15 mouse cellular contexts compared by ENCODE assay signal in genomic region chr5:30855674-30856073, GRCm38 (mm10). TPM values are rescaled to one million over a fixed set of nuclear protein-coding genes. Genes with fewer than 3 reads are reported as not detected.
DNase-seq lines count a peak whose midpoint lies in the region; ATAC-seq and TF ChIP-seq lines count a peak whose summit lies in the region.
"Had no signal": no experiment of that assay in that cellular context is flagged by ENCODE, and none has a peak within 500 bp of the region (broad histone marks: within the 10 kb centered on the region; RNA-seq: fewer than 3 reads in every experiment).

No protein-coding gene starts in this region.

- no peak overlapping the region for H3K9ac ChIP-seq in midbrain, postnatal 0 days (replicated peaks; ENCODE audit: low read length, poor library complexity, severe bottlenecking)
- H3K9ac ChIP-seq in midbrain, embryonic 15.5 days: no peak overlapping the region
- H3K9ac ChIP-seq in neural tube, embryonic 15.5 days (replicated peaks): no peak overlapping the region
- H3K9ac ChIP-seq: forebrain, embryonic 13.5 days; heart, embryonic 15.5 days; hindbrain, embryonic 14.5 days; limb, embryonic 12.5 days had no signal

- no peak for TF ChIP-seq POLR2A in brain, embryonic 14.5 days (IDR thresholded peaks at IDR 0.05; ENCODE audit: borderline replicate concordance, extremely low read depth, insufficient read depth, insufficient read length, poor library complexity, severe bottlenecking)

- no peaks in the 10 kb centered on the region for H3K9me3 ChIP-seq in midbrain, postnatal 0 days (ENCODE audit: low read length)
- no peaks in the 10 kb centered on the region for H3K9me3 ChIP-seq in midbrain, embryonic 15.5 days
- no peaks in the 10 kb centered on the region for H3K9me3 ChIP-seq in neural tube, embryonic 15.5 days (replicated peaks)
- H3K9me3 ChIP-seq: forebrain, embryonic 13.5 days; heart, embryonic 15.5 days; limb, embryonic 12.5 days had no signal

- H3K4me3 ChIP-seq in gastrocnemius, adult 2 months: no peak overlapping the region
- H3K4me3 ChIP-seq in midbrain, postnatal 0 days (ENCODE audit: low read depth, low read length): no peak overlapping the region
- no peak overlapping the region for H3K4me3 ChIP-seq in midbrain, embryonic 15.5 days
- no peak overlapping the region for H3K4me3 ChIP-seq in neural tube, embryonic 15.5 days (replicated peaks)
- H3K4me3 ChIP-seq: forebrain, embryonic 13.5 days; heart, embryonic 15.5 days; limb, embryonic 12.5 days had no signal

- H3K36me3 ChIP-seq in midbrain, postnatal 0 days (ENCODE audit: insufficient read depth, low read length): 0 out of 2 replicates have a peak, but pooled peaks cover 3% of the 10 kb centered on the region
- H3K36me3 ChIP-seq in midbrain, embryonic 15.5 days (replicated peaks): no peaks in the 10 kb centered on the region
- no peaks in the 10 kb centered on the region for H3K36me3 ChIP-seq in neural tube, embryonic 15.5 days
- H3K36me3 ChIP-seq: heart, embryonic 15.5 days; limb, embryonic 12.5 days had no signal

- no peak overlapping the region for H3K4me2 ChIP-seq in midbrain, postnatal 0 days (ENCODE audit: low read depth, low read length, poor library complexity, severe bottlenecking)
- H3K4me2 ChIP-seq in midbrain, embryonic 15.5 days: no peak overlapping the region
- no peak overlapping the region for H3K4me2 ChIP-seq in neural tube, embryonic 15.5 days
- H3K4me2 ChIP-seq: forebrain, embryonic 13.5 days; heart, embryonic 15.5 days; hindbrain, embryonic 14.5 days; limb, embryonic 12.5 days had no signal

- no peak for ATAC-seq in midbrain, postnatal 0 days (ENCODE audit: low FRiP score)
- no peak for ATAC-seq in midbrain, embryonic 15.5 days (replicated peaks)
- 0 out of 2 replicates have a peak, but pooled peaks have one; percentile 37 for ATAC-seq in megakaryocyte progenitor cell, adult 5-6 weeks (replicated peaks; ENCODE audit: poor library complexity)
- no peak for ATAC-seq in neural tube, embryonic 15.5 days (ENCODE audit: low FRiP score)
- ATAC-seq: forebrain, embryonic 13.5 days had no signal

- DNase-seq in gastrocnemius, adult 2 months: no peak
- no peak for DNase-seq in gastrocnemius, postnatal 36 days
- DNase-seq in midbrain, postnatal 0 days (ENCODE audit: low spot score): no peak
- DNase-seq in brain, embryonic 14.5 days (ENCODE audit: low read depth): no peak
- no peak for DNase-seq in cerebellum, postnatal 25 days
- DNase-seq: cerebellum, adult 9-10 months; gastrocnemius, postnatal 25 days; spleen, adult 18-20 months had no signal

- 60% methylated on average over 3 of the region's 3 CpGs for WGBS in midbrain, postnatal 0 days
- WGBS in midbrain, embryonic 15.5 days: 80% methylated on average over 3 of the region's 3 CpGs
- WGBS in neural tube, embryonic 15.5 days: 58% methylated on average over 3 of the region's 3 CpGs

- no peak overlapping the region for H3K27ac ChIP-seq in gastrocnemius, adult 2 months
- H3K27ac ChIP-seq in midbrain, postnatal 0 days (ENCODE audit: low read depth, low read length): no peak overlapping the region
- H3K27ac ChIP-seq in midbrain, embryonic 15.5 days: no peak overlapping the region
- H3K27ac ChIP-seq in neural tube, embryonic 15.5 days (replicated peaks): no peak overlapping the region
- H3K27ac ChIP-seq: forebrain, embryonic 13.5 days; heart, embryonic 15.5 days; hindbrain, embryonic 14.5 days; limb, embryonic 12.5 days had no signal

- intact Hi-C loops in gastrocnemius, adult 2 months (cut with DNase I): loop anchor here (2.0 kb wide), 1 partner anchor 49 kb away; no protein-coding TSS in a partner anchor
- intact Hi-C loops in gastrocnemius, postnatal 36 days (cut with DNase I): loop anchor here (1.0 kb wide), 1 partner anchor 49 kb away; no protein-coding TSS in a partner anchor

- H3K4me1 ChIP-seq in midbrain, postnatal 0 days (ENCODE audit: insufficient read depth, low read length): no peaks in the 10 kb centered on the region
- H3K4me1 ChIP-seq in midbrain, embryonic 15.5 days: no peaks in the 10 kb centered on the region
- peaks cover 13% of the 10 kb centered on the region for H3K4me1 ChIP-seq in neural tube, embryonic 15.5 days
- H3K4me1 ChIP-seq: limb, embryonic 12.5 days had no signal

- H3K27me3 ChIP-seq in midbrain, postnatal 0 days (ENCODE audit: insufficient read depth, low read length): no peaks in the 10 kb centered on the region
- no peaks in the 10 kb centered on the region for H3K27me3 ChIP-seq in midbrain, embryonic 15.5 days (replicated peaks)
- H3K27me3 ChIP-seq in neural tube, embryonic 15.5 days (replicated peaks): no peaks in the 10 kb centered on the region
- H3K27me3 ChIP-seq: forebrain, embryonic 13.5 days; heart, embryonic 15.5 days; limb, embryonic 12.5 days had no signal

- TF ChIP-seq CTCF in gastrocnemius, adult 2 months (IDR thresholded peaks at IDR 0.05): peak; percentile 41; the same call in 1 of the 2 replicates
- TF ChIP-seq CTCF in midbrain, postnatal 0 days (IDR thresholded peaks at IDR 0.05): peak; percentile 30; the same call in 1 of the 2 replicates
- TF ChIP-seq CTCF in brain, embryonic 14.5 days (IDR thresholded peaks at IDR 0.05; ENCODE audit: borderline replicate concordance, extremely low read depth, insufficient read depth, insufficient read length): peak; percentile 2; the same call in 1 of the 2 replicates

RNA-seq across cellular contexts. Expression of gene Tmem214, which starts 12.1 kb away (rescaled TPM):
- 10 to 100 TPM; 28.8 to 31.2 TPM for total RNA-seq in gastrocnemius, adult 2 months (2021)
- 10 to 100 TPM; 25.0 to 31.5 TPM for total RNA-seq in gastrocnemius, postnatal 36 days (2021)
- total RNA-seq in midbrain, postnatal 0 days (2014; rRNA removed): 77.5 and 78.3 TPM in 2 replicates
- 64.5 and 64.6 TPM in 2 replicates for polyA plus RNA-seq in midbrain, postnatal 0 days (2015; fragmentation: Nextera tagmentation; extraction: Ambion mirVana)
- polyA plus RNA-seq in midbrain, embryonic 15.5 days (2015; fragmentation: Nextera tagmentation; extraction: Ambion mirVana): 68.8 and 72.7 TPM in 2 replicates
- 82.3 and 88.6 TPM in 2 replicates for polyA plus RNA-seq in brain, embryonic 14.5 days (2012; rRNA removed)
- total RNA-seq in megakaryocyte progenitor cell, adult 5-6 weeks (2015): 18.2 and 23.9 TPM in 2 replicates
- total RNA-seq in megakaryocyte progenitor cell, adult 5-6 weeks (2017): 20.9 and 38.4 TPM in 2 replicates
- polyA plus RNA-seq in neural tube, embryonic 15.5 days (2015; fragmentation: Nextera tagmentation; extraction: Ambion mirVana): 69.9 and 71.2 TPM in 2 replicates

RNA-seq across cellular contexts. Expression of gene Agbl5, which starts 32.8 kb away (rescaled TPM):
- total RNA-seq in gastrocnemius, adult 2 months (2021): 1 to 10 TPM; 1.6 to 2.3 TPM
- total RNA-seq in gastrocnemius, postnatal 36 days (2021): 1 to 10 TPM; 1.6 to 3.0 TPM
- 50.7 and 73.4 TPM in 2 replicates for total RNA-seq in midbrain, postnatal 0 days (2014; rRNA removed)
- 19.1 and 22.3 TPM in 2 replicates for polyA plus RNA-seq in midbrain, postnatal 0 days (2015; fragmentation: Nextera tagmentation; extraction: Ambion mirVana)
- polyA plus RNA-seq in midbrain, embryonic 15.5 days (2015; fragmentation: Nextera tagmentation; extraction: Ambion mirVana): 25.2 and 32.3 TPM in 2 replicates
- polyA plus RNA-seq in brain, embryonic 14.5 days (2012; rRNA removed): 70.9 and 72.1 TPM in 2 replicates
- 12.4 and 13.8 TPM in 2 replicates for total RNA-seq in megakaryocyte progenitor cell, adult 5-6 weeks (2015)
- 7.7 and 8.4 TPM in 2 replicates for total RNA-seq in megakaryocyte progenitor cell, adult 5-6 weeks (2017)
- polyA plus RNA-seq in neural tube, embryonic 15.5 days (2015; fragmentation: Nextera tagmentation; extraction: Ambion mirVana): 18.9 and 21.1 TPM in 2 replicates

RNA-seq across cellular contexts. Expression of gene Mapre3, which starts 41.2 kb away (rescaled TPM):
- 10 to 100 TPM; 72.0 to 90.4 TPM for total RNA-seq in gastrocnemius, adult 2 months (2021)
- 10 to 100 TPM; 63.1 to 68.1 TPM for total RNA-seq in gastrocnemius, postnatal 36 days (2021)
- 105 and 112 TPM in 2 replicates for total RNA-seq in midbrain, postnatal 0 days (2014; rRNA removed)
- 172 and 175 TPM in 2 replicates for polyA plus RNA-seq in midbrain, postnatal 0 days (2015; fragmentation: Nextera tagmentation; extraction: Ambion mirVana)
- 164 and 166 TPM in 2 replicates for polyA plus RNA-seq in midbrain, embryonic 15.5 days (2015; fragmentation: Nextera tagmentation; extraction: Ambion mirVana)
- polyA plus RNA-seq in brain, embryonic 14.5 days (2012; rRNA removed): 163 and 172 TPM in 2 replicates
- 0.27 TPM in 1 of 2 replicates, not detected in the other for total RNA-seq in megakaryocyte progenitor cell, adult 5-6 weeks (2015)
- total RNA-seq in megakaryocyte progenitor cell, adult 5-6 weeks (2017): not detected in 2 replicates
- 135 and 164 TPM in 2 replicates for polyA plus RNA-seq in neural tube, embryonic 15.5 days (2015; fragmentation: Nextera tagmentation; extraction: Ambion mirVana)

RNA-seq across cellular contexts. Expression of gene Ost4, which starts 51.9 kb away (rescaled TPM):
- 100 to 1,000 TPM; 103 to 121 TPM for total RNA-seq in gastrocnemius, adult 2 months (2021)
- total RNA-seq in gastrocnemius, postnatal 36 days (2021): 10 to 100 TPM; 94.1 to 99.6 TPM
- total RNA-seq in midbrain, postnatal 0 days (2014; rRNA removed): 123 and 126 TPM in 2 replicates
- 175 and 201 TPM in 2 replicates for polyA plus RNA-seq in midbrain, postnatal 0 days (2015; fragmentation: Nextera tagmentation; extraction: Ambion mirVana)
- 217 and 225 TPM in 2 replicates for polyA plus RNA-seq in midbrain, embryonic 15.5 days (2015; fragmentation: Nextera tagmentation; extraction: Ambion mirVana)
- polyA plus RNA-seq in brain, embryonic 14.5 days (2012; rRNA removed): 162 and 256 TPM in 2 replicates
- 439 and 494 TPM in 2 replicates for total RNA-seq in megakaryocyte progenitor cell, adult 5-6 weeks (2015)
- 259 and 297 TPM in 2 replicates for total RNA-seq in megakaryocyte progenitor cell, adult 5-6 weeks (2017)
- polyA plus RNA-seq in neural tube, embryonic 15.5 days (2015; fragmentation: Nextera tagmentation; extraction: Ambion mirVana): 244 and 282 TPM in 2 replicates

RNA-seq across cellular contexts. Expression of gene Emilin1, which starts 57.5 kb away (rescaled TPM):
- total RNA-seq in gastrocnemius, adult 2 months (2021): 1 to 10 TPM; 2.7 to 7.7 TPM
- total RNA-seq in gastrocnemius, postnatal 36 days (2021): 1 to 10 TPM; 4.8 to 7.0 TPM
- 7.4 and 11.8 TPM in 2 replicates for total RNA-seq in midbrain, postnatal 0 days (2014; rRNA removed)
- 9.0 and 9.8 TPM in 2 replicates for polyA plus RNA-seq in midbrain, postnatal 0 days (2015; fragmentation: Nextera tagmentation; extraction: Ambion mirVana)
- polyA plus RNA-seq in midbrain, embryonic 15.5 days (2015; fragmentation: Nextera tagmentation; extraction: Ambion mirVana): 17.8 and 20.3 TPM in 2 replicates
- 12.8 and 23.0 TPM in 2 replicates for polyA plus RNA-seq in brain, embryonic 14.5 days (2012; rRNA removed)
- total RNA-seq in megakaryocyte progenitor cell, adult 5-6 weeks (2015): 49.7 and 64.5 TPM in 2 replicates
- total RNA-seq in megakaryocyte progenitor cell, adult 5-6 weeks (2017): 98.6 and 99.3 TPM in 2 replicates
- 24.5 and 52.1 TPM in 2 replicates for polyA plus RNA-seq in neural tube, embryonic 15.5 days (2015; fragmentation: Nextera tagmentation; extraction: Ambion mirVana)

Comparison
In these comparisons a context has a peak if more than half of its experiments do, and no peak if none do; other contexts are left out.
1. RNA of gene Mapre3, which starts 41.2 kb away (total RNA-seq): 105 to 112 TPM in midbrain, postnatal 0 days, 72.0 to 90.4 TPM in gastrocnemius, adult 2 months and 63.1 to 68.1 TPM in gastrocnemius, postnatal 36 days; 0.27 TPM in megakaryocyte progenitor cell, adult 5-6 weeks; every median in the first group is over 10 times any median in the second.
2. Peak in every context shown above with its lines, with median percentiles within 50 percentile points of each other: CTCF ChIP-seq.